Mouse (Mus musculus) small intestine, adult 2 months (tissue): ENCODE measurements around the gene Prpf31. TPM values are rescaled to one million over a fixed set of nuclear protein-coding genes. Genes with fewer than 3 reads are reported as not detected.

Source experiments
- H3K27ac ChIP-seq: fragments of 200-500 bp; 2 replicates; pipeline ENCODE4 v1.5.1; 2012; ENCODE audit warnings: low read depth, low read length, control low read depth, inconsistent platforms; ENCODE audit not compliant: insufficient read depth
- H3K27me3 ChIP-seq: fragments of 200-500 bp; 2 replicates; pipeline ENCODE4 v1.6.1; 2012; ENCODE audit warnings: mild to moderate bottlenecking, moderate library complexity, low read length, inconsistent platforms; ENCODE audit not compliant: control insufficient read depth, insufficient read depth
- H3K36me3 ChIP-seq: fragments of 200-500 bp; 2 replicates; pipeline ENCODE4 v1.6.1; 2012; ENCODE audit warnings: mild to moderate bottlenecking, low read length, control low read depth, inconsistent platforms; ENCODE audit not compliant: control insufficient read depth, insufficient read depth
- H3K4me1 ChIP-seq: fragments of 200-500 bp; 2 replicates; pipeline ENCODE4 v1.6.1; 2012; ENCODE audit warnings: low read length, inconsistent platforms, mixed read lengths; ENCODE audit not compliant: control insufficient read depth, insufficient read depth, insufficient read length
- H3K4me3 ChIP-seq: fragments of 200-500 bp; 2 replicates; pipeline ENCODE4 v1.5.1; 2012; ENCODE audit warnings: low read depth, mild to moderate bottlenecking, control low read depth, inconsistent platforms, low read length, moderate library complexity
- CTCF ChIP-seq: fragments of 200-500 bp; IDR thresholded peaks from 2 replicates; pipeline ENCODE4 v1.5.1; 2012; ENCODE audit warnings: low read depth, mild to moderate bottlenecking, control low read depth, inconsistent platforms, low read length, moderate library complexity, mixed read lengths; ENCODE audit not compliant: insufficient replicate concordance, insufficient read length; ENCODE audit errors: extremely low read depth
- POLR2A ChIP-seq: fragments of 200-500 bp; IDR thresholded peaks from 2 replicates; pipeline ENCODE4 v1.6.1; 2012; ENCODE audit warnings: low read depth, mild to moderate bottlenecking, control low read depth, inconsistent platforms, low read length, moderate library complexity
- WGBS: fragments of 180-500 bp; shearing (Covaris S2); methylation state at CpG from one replicate; pipeline ENCODE4 v1.1.7; 2018; 5-methylcytosine and 5-hydroxymethylcytosine counted together
- polyA plus RNA-seq: library from polyadenylated mRNA; depleted of rRNA; stranded (reverse); fragments of >200 nt; gene quantifications from 2 replicates; pipeline ENCODE4 v1.2.3, GENCODE M21; 2012

Prpf31 gene
- polyA plus RNA-seq, 1 experiment, result 16.7 TPM

GRCm38 (mm10) chr7:3674507-3675227 lies 44.9 kb downstream of the Prpf31 start:
- no peak overlapping the region for H3K27ac ChIP-seq
- H3K27me3 ChIP-seq, result no peaks in the 10 kb centered on the region
- TF ChIP-seq POLR2A, result no peak
- peak; percentile 97 for TF ChIP-seq CTCF
- H3K4me3 ChIP-seq, result no peak overlapping the region
- peaks cover 38% of the 10 kb centered on the region for H3K36me3 ChIP-seq
- H3K4me1 ChIP-seq, result peaks cover 2% of the 10 kb centered on the region; the same call in 1 of the 2 replicates
- 68% methylated on average over 10 of the region's 10 CpGs for WGBS

GRCm38 (mm10) chr7:3675228-3675548 lies 45.4 kb downstream of the Prpf31 start:
- 82% methylated on average over 3 of the region's 3 CpGs for WGBS
- H3K27me3 ChIP-seq, result no peaks in the 10 kb centered on the region
- peaks cover 2% of the 10 kb centered on the region; the same call in 1 of the 2 replicates for H3K4me1 ChIP-seq
- peaks cover 39% of the 10 kb centered on the region for H3K36me3 ChIP-seq
- TF ChIP-seq POLR2A, result no peak
- no peak for TF ChIP-seq CTCF
- no peak overlapping the region for H3K4me3 ChIP-seq
- no peak overlapping the region for H3K27ac ChIP-seq

- Histone ChIP-seq H3K27me3 (no peaks in the 10 kb centered on the region), H3K4me1 (peaks cover 2% of the 10 kb centered on the region; the same call in 1 of the 2 replicates), H3K4me3 (peak overlapping the region; percentile 69), H3K27ac (peak overlapping the region; percentile 96), H3K36me3 (peaks cover 37% of the 10 kb centered on the region)
- 24% methylated on average over 12 of the region's 12 CpGs for WGBS
- TF ChIP-seq CTCF, result no peak
- TF ChIP-seq POLR2A, result no peak
Measured at GRCm38 (mm10) chr7:3676371-3676770, 46.6 kb downstream of the Prpf31 start.

GRCm38 (mm10) chr7:3677342-3677741 lies 47.6 kb downstream of the Prpf31 start, which contains the start of gene Tmc4:
TSS of gene Tmc4 (minus strand) at chr7:3677553.
- WGBS, result 21% methylated on average over 9 of the region's 9 CpGs
- H3K27ac ChIP-seq, result peak within 1 kb of the TSS; percentile 96
- TF ChIP-seq CTCF (peak; percentile 52; the same call in 1 of the 2 replicates), POLR2A (peak; percentile 77)

GRCm38 (mm10) chr7:3683908-3684550 lies 54.2 kb downstream of the Prpf31 start:
- 87% methylated on average over 10 of the region's 10 CpGs for WGBS
- Histone ChIP-seq H3K36me3 (peaks cover 29% of the 10 kb centered on the region), H3K4me3 (no peak overlapping the region), H3K27me3 (no peaks in the 10 kb centered on the region), H3K4me1 (no peaks in the 10 kb centered on the region), H3K27ac (no peak overlapping the region)
- no peak for TF ChIP-seq POLR2A
- TF ChIP-seq CTCF, result no peak

More at GRCm38 (mm10) chr7:3677342-3677741, 47.6 kb downstream of the Prpf31 start, which contains the start of gene Tmc4:
- H3K27me3 ChIP-seq, result no peaks in the 10 kb centered on the region
- peaks cover 2% of the 10 kb centered on the region; the same call in 1 of the 2 replicates for H3K4me1 ChIP-seq
- peaks cover 35% of the 10 kb centered on the region for H3K36me3 ChIP-seq
- peak within 1 kb of the TSS; percentile 69 for H3K4me3 ChIP-seq

- Histone ChIP-seq H3K27ac (no peak overlapping the region), H3K27me3 (no peaks in the 10 kb centered on the region), H3K4me1 (no peaks in the 10 kb centered on the region), H3K4me3 (no peak overlapping the region), H3K36me3 (peaks cover 28% of the 10 kb centered on the region)
- WGBS, result 89% methylated on average over 8 of the region's 8 CpGs
- TF ChIP-seq CTCF (no peak), POLR2A (no peak)
Measured at GRCm38 (mm10) chr7:3684698-3685097, 54.9 kb downstream of the Prpf31 start.

GRCm38 (mm10) chr7:3685400-3686187 lies 55.8 kb downstream of the Prpf31 start:
- TF ChIP-seq CTCF, result no peak
- TF ChIP-seq POLR2A, result no peak
- 94% methylated on average over 31 of the region's 31 CpGs for WGBS

More at GRCm38 (mm10) chr7:3685400-3686187, 55.8 kb downstream of the Prpf31 start:
- Histone ChIP-seq H3K4me1 (no peaks in the 10 kb centered on the region), H3K36me3 (peaks cover 26% of the 10 kb centered on the region), H3K27me3 (no peaks in the 10 kb centered on the region), H3K27ac (no peak overlapping the region), H3K4me3 (no peak overlapping the region)
